Mouse (Mus musculus): ENCODE measurements at regions not wholly inside any gene's neighbourhood (a gene's known extent, or its start where the extent isn't known, plus 50 kb on each side); places are given as distances from the start of the nearest gene placed in this dataset.

- 67% methylated on average over 3 of the region's 3 CpGs for WGBS
- no peaks in the 10 kb centered on the region for H3K27me3 ChIP-seq (ENCODE audit: control insufficient read depth, insufficient read depth, low read length)
- no peak overlapping the region for H3K27ac ChIP-seq (replicated peaks; ENCODE audit: low read depth, low read length)
Observed at GRCm38 (mm10) chr10:83976548-83976947, 253.9 kb downstream of the 1500009L16Rik start.

DNA sequence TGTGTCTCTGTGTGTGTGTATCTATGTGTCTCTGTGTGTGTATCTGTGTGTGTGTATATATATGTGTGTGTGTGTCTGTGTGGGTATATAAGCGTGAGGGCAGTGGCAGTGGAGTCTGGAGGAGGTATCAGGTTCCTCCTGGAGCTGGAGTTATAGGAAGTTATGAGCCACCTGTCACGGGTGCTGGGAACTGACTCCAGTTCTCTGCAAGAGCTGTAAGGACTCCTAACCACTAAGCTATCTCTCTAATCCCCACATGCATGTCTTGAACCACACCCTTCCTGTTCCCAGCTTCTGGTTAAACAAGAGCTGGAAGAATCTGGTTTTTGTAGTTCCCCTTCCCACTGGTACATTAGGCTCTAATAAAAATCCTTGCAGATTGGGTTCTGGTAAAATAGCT, 257.3 kb downstream of the 1500009L16Rik start:
- no peak for ATAC-seq (replicated peaks; ENCODE audit: insufficient number of reproducible peaks, low FRiP score, low TSS enrichment, low read depth)
- H3K9me3 ChIP-seq (replicated peaks; ENCODE audit: control insufficient read depth, low read length): no peaks in the 10 kb centered on the region
- no peaks in the 10 kb centered on the region for H3K27me3 ChIP-seq (ENCODE audit: control insufficient read depth, insufficient read depth, low read length)
- no peak for DNase-seq (ENCODE audit: low spot score)
- no peak overlapping the region for H3K27ac ChIP-seq (replicated peaks; ENCODE audit: low read depth, low read length)
- no peak overlapping the region for H3K4me3 ChIP-seq (ENCODE audit: low read depth, low read length)
- H3K36me3 ChIP-seq (replicated peaks; ENCODE audit: control insufficient read depth, insufficient read depth, low read depth, low read length): no peaks in the 10 kb centered on the region
- 74% methylated on average over 2 of the region's 2 CpGs for WGBS
- H3K4me1 ChIP-seq (ENCODE audit: control insufficient read depth, insufficient read depth, low read length): no peaks in the 10 kb centered on the region
- no peak overlapping the region for H3K9ac ChIP-seq (replicated peaks; ENCODE audit: low read length)
- no peak overlapping the region for H3K4me2 ChIP-seq (ENCODE audit: low read depth, low read length)

More at GRCm38 (mm10) chr10:83976548-83976947, 253.9 kb downstream of the 1500009L16Rik start:
- no peak for DNase-seq (ENCODE audit: low spot score)
- H3K4me1 ChIP-seq (ENCODE audit: control insufficient read depth, insufficient read depth, low read length): no peaks in the 10 kb centered on the region
- no peaks in the 10 kb centered on the region for H3K9me3 ChIP-seq (replicated peaks; ENCODE audit: control insufficient read depth, low read length)
- H3K9ac ChIP-seq (replicated peaks; ENCODE audit: low read length): no peak overlapping the region
- no peak overlapping the region for H3K4me3 ChIP-seq (ENCODE audit: low read depth, low read length)
- ATAC-seq (replicated peaks; ENCODE audit: insufficient number of reproducible peaks, low FRiP score, low TSS enrichment, low read depth): no peak
- H3K4me2 ChIP-seq (ENCODE audit: low read depth, low read length): no peak overlapping the region
- H3K36me3 ChIP-seq (replicated peaks; ENCODE audit: control insufficient read depth, insufficient read depth, low read depth, low read length): no peaks in the 10 kb centered on the region

- Histone ChIP-seq H3K4me1 (ENCODE audit: control insufficient read depth, insufficient read depth, low read length) (no peaks in the 10 kb centered on the region), H3K27me3 (ENCODE audit: control insufficient read depth, insufficient read depth, low read length) (no peaks in the 10 kb centered on the region), H3K27ac (replicated peaks; ENCODE audit: low read depth, low read length) (no peak overlapping the region), H3K4me3 (ENCODE audit: low read depth, low read length) (no peak overlapping the region), H3K9ac (replicated peaks; ENCODE audit: low read length) (no peak overlapping the region), H3K4me2 (ENCODE audit: low read depth, low read length) (no peak overlapping the region), H3K36me3 (replicated peaks; ENCODE audit: control insufficient read depth, insufficient read depth, low read depth, low read length) (no peaks in the 10 kb centered on the region), H3K9me3 (replicated peaks; ENCODE audit: control insufficient read depth, low read length) (no peaks in the 10 kb centered on the region)
- no peak for ATAC-seq (replicated peaks; ENCODE audit: insufficient number of reproducible peaks, low FRiP score, low TSS enrichment, low read depth)
- WGBS: 70% methylated on average over 12 of the region's 12 CpGs
- DNase-seq (ENCODE audit: low spot score): no peak
Observed at GRCm38 (mm10) chr10:83984697-83985415, 262.2 kb downstream of the 1500009L16Rik start.

GRCm38 (mm10) chr10:83992577-83993305, 270.1 kb downstream of the 1500009L16Rik start:
- Histone ChIP-seq H3K9ac (replicated peaks; ENCODE audit: low read length) (no peak overlapping the region), H3K4me2 (ENCODE audit: low read depth, low read length) (no peak overlapping the region), H3K27me3 (ENCODE audit: control insufficient read depth, insufficient read depth, low read length) (no peaks in the 10 kb centered on the region), H3K27ac (replicated peaks; ENCODE audit: low read depth, low read length) (no peak overlapping the region), H3K4me1 (ENCODE audit: control insufficient read depth, insufficient read depth, low read length) (no peaks in the 10 kb centered on the region; the same call in 1 of the 2 replicates), H3K9me3 (replicated peaks; ENCODE audit: control insufficient read depth, low read length) (no peaks in the 10 kb centered on the region), H3K36me3 (replicated peaks; ENCODE audit: control insufficient read depth, insufficient read depth, low read depth, low read length) (no peaks in the 10 kb centered on the region), H3K4me3 (ENCODE audit: low read depth, low read length) (no peak overlapping the region)
- DNase-seq (ENCODE audit: low spot score): no peak
- 71% methylated on average over 11 of the region's 11 CpGs for WGBS
- no peak for ATAC-seq (replicated peaks; ENCODE audit: insufficient number of reproducible peaks, low FRiP score, low TSS enrichment, low read depth)

DNA sequence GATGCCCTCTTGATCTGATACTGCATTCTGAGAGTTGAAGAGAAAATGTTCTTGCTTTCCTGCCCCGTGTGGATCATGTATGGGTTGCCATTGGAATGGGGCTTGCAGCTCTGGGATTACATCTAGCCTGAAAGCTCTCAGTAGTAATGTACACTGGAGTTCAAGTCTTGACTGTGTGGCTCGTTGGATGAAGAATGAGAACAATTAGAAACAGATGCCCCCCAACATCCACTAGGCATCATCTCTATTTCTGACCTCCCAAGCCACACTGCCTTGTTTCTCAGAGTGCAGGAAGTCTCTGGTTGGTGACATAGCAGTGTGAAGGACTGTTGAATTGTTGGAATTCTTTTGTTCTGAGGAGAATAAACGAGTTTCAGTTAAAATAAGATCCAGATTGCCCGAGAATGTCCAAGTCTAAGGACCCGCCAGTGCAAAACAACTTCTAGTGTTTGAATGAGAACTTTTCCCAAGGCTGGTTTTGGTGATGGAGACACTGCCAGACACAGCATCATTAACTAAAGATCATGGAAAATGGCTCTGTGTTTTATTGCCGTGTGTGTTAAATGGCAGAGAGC, 272.4 kb downstream of the 1500009L16Rik start:
- no peaks in the 10 kb centered on the region for H3K9me3 ChIP-seq (replicated peaks; ENCODE audit: control insufficient read depth, low read length)
- no peak overlapping the region for H3K4me2 ChIP-seq (ENCODE audit: low read depth, low read length)
- H3K9ac ChIP-seq (replicated peaks; ENCODE audit: low read length): no peak overlapping the region
- H3K36me3 ChIP-seq (replicated peaks; ENCODE audit: control insufficient read depth, insufficient read depth, low read depth, low read length): no peaks in the 10 kb centered on the region
- peak; percentile 51 for DNase-seq (ENCODE audit: low spot score)
- no peaks in the 10 kb centered on the region; the same call in 1 of the 2 replicates for H3K4me1 ChIP-seq (ENCODE audit: control insufficient read depth, insufficient read depth, low read length)
- H3K27me3 ChIP-seq (ENCODE audit: control insufficient read depth, insufficient read depth, low read length): no peaks in the 10 kb centered on the region
- no peak for ATAC-seq (replicated peaks; ENCODE audit: insufficient number of reproducible peaks, low FRiP score, low TSS enrichment, low read depth)
- WGBS: 41% methylated on average over 6 of the region's 6 CpGs
- H3K27ac ChIP-seq (replicated peaks; ENCODE audit: low read depth, low read length): no peak overlapping the region
- H3K4me3 ChIP-seq (ENCODE audit: low read depth, low read length): no peak overlapping the region

GRCm38 (mm10) chr10:83995913-83996312, 273.2 kb downstream of the 1500009L16Rik start:
- 36% methylated on average over 4 of the region's 4 CpGs for WGBS
- Histone ChIP-seq H3K9ac (replicated peaks; ENCODE audit: low read length) (no peak overlapping the region), H3K4me2 (ENCODE audit: low read depth, low read length) (no peak overlapping the region), H3K27me3 (ENCODE audit: control insufficient read depth, insufficient read depth, low read length) (no peaks in the 10 kb centered on the region), H3K4me1 (ENCODE audit: control insufficient read depth, insufficient read depth, low read length) (no peaks in the 10 kb centered on the region; the same call in 1 of the 2 replicates), H3K27ac (replicated peaks; ENCODE audit: low read depth, low read length) (no peak overlapping the region), H3K4me3 (ENCODE audit: low read depth, low read length) (no peak overlapping the region), H3K9me3 (replicated peaks; ENCODE audit: control insufficient read depth, low read length) (no peaks in the 10 kb centered on the region), H3K36me3 (replicated peaks; ENCODE audit: control insufficient read depth, insufficient read depth, low read depth, low read length) (no peaks in the 10 kb centered on the region)
- DNase-seq (ENCODE audit: low spot score): peak; percentile 46
- ATAC-seq (replicated peaks; ENCODE audit: insufficient number of reproducible peaks, low FRiP score, low TSS enrichment, low read depth): no peak

DNA sequence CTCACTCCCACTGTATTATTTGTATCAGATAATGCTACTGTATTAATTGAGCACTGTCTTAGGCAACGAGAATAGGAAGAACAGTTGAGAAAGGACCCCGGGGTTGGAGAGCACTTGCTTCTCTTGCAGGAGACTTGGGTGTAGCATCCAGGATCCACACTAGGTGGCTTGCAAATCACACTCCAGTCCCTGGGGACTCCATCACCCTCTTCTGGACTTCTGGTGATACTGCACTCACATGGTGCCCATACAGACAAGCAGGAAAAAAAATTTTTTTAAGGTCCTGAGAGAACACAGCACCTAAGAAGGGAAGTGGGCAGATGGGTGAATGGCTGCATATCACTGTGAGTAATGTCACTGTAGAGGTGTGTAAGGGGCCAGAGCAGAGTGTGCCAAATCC, 273.8 kb downstream of the 1500009L16Rik start:
- DNase-seq (ENCODE audit: low spot score) (no peak), ATAC-seq (replicated peaks; ENCODE audit: insufficient number of reproducible peaks, low FRiP score, low TSS enrichment, low read depth) (no peak)
- H3K4me1 ChIP-seq (ENCODE audit: control insufficient read depth, insufficient read depth, low read length): no peaks in the 10 kb centered on the region; the same call in 1 of the 2 replicates
- 90% methylated on average over 2 of the region's 2 CpGs for WGBS
- no peaks in the 10 kb centered on the region for H3K27me3 ChIP-seq (ENCODE audit: control insufficient read depth, insufficient read depth, low read length)
- H3K4me2 ChIP-seq (ENCODE audit: low read depth, low read length): no peak overlapping the region
- no peaks in the 10 kb centered on the region for H3K36me3 ChIP-seq (replicated peaks; ENCODE audit: control insufficient read depth, insufficient read depth, low read depth, low read length)
- no peak overlapping the region for H3K27ac ChIP-seq (replicated peaks; ENCODE audit: low read depth, low read length)
- no peak overlapping the region for H3K9ac ChIP-seq (replicated peaks; ENCODE audit: low read length)
- no peak overlapping the region for H3K4me3 ChIP-seq (ENCODE audit: low read depth, low read length)
- no peaks in the 10 kb centered on the region for H3K9me3 ChIP-seq (replicated peaks; ENCODE audit: control insufficient read depth, low read length)

Data from embryonic facial prominence, embryonic 11.5 days (tissue).